Mouse (Mus musculus) liver, adult 2 months (tissue): ENCODE data around the gene Krcc1. TPM values are rescaled to one million over a fixed set of nuclear protein-coding genes. Genes with fewer than 3 reads are reported as not detected.

Source experiments
- DNase-seq: peaks from one replicate; pipeline ENCODE4 v3.0.0-alpha.2; 2011; ENCODE audit warnings: low read depth, low spot score; ENCODE audit errors: extremely low read depth
- H3K27ac ChIP-seq: fragments of 200-500 bp; replicated peaks from 2 replicates; pipeline ENCODE4 v1.5.1; 2012; ENCODE audit warnings: low read depth, mild to moderate bottlenecking, control low read depth, inconsistent platforms, low read length; ENCODE audit not compliant: insufficient read depth
- H3K27me3 ChIP-seq: fragments of 200-500 bp; 2 replicates; pipeline ENCODE4 v1.6.1; 2012; ENCODE audit warnings: mild to moderate bottlenecking, moderate library complexity, low read length, inconsistent platforms; ENCODE audit not compliant: control insufficient read depth, insufficient read depth
- H3K36me3 ChIP-seq: fragments of 200-500 bp; 2 replicates; pipeline ENCODE4 v1.6.1; 2012; ENCODE audit warnings: low read length, inconsistent platforms; ENCODE audit not compliant: control insufficient read depth, insufficient read depth
- H3K4me1 ChIP-seq: fragments of 200-500 bp; 2 replicates; pipeline ENCODE4 v1.6.1; 2011; ENCODE audit warnings: low read length; ENCODE audit not compliant: control insufficient read depth, insufficient read depth
- H3K4me3 ChIP-seq: fragments of 200-500 bp; 2 replicates; pipeline ENCODE4 v1.5.1; 2011; ENCODE audit warnings: low read depth, mild to moderate bottlenecking, control low read depth, low read length, moderate library complexity; ENCODE audit not compliant: insufficient read depth
- H3K79me2 ChIP-seq: fragments of 200-500 bp; 2 replicates; pipeline ENCODE4 v1.6.1; 2012; ENCODE audit warnings: inconsistent platforms, mild to moderate bottlenecking, low read length, moderate library complexity; ENCODE audit not compliant: control insufficient read depth, insufficient read depth
- H3K9ac ChIP-seq: fragments of 200-500 bp; 2 replicates; pipeline ENCODE4 v1.6.1; 2012; ENCODE audit warnings: low read depth, mild to moderate bottlenecking, control low read depth, inconsistent platforms, low read length
- CTCF ChIP-seq: fragments of 200-500 bp; IDR thresholded peaks from 2 replicates; pipeline ENCODE4 v1.5.1; 2011; ENCODE audit warnings: low read depth, low read length, control low read depth
- POLR2A ChIP-seq: fragments of 200-500 bp; IDR thresholded peaks from 2 replicates; pipeline ENCODE4 v1.6.1; 2011; ENCODE audit warnings: low read length, control low read depth; ENCODE audit not compliant: insufficient read depth; ENCODE audit errors: extremely low read depth
- WGBS: fragments of 180-500 bp; shearing (Covaris S2); methylation state at CpG from one replicate; pipeline ENCODE4 v1.1.7; 2018; 5-methylcytosine and 5-hydroxymethylcytosine counted together
- polyA plus RNA-seq: library from polyadenylated mRNA; depleted of rRNA; stranded (reverse); fragments of >200 nt; gene quantifications from 2 replicates; pipeline ENCODE4 v1.2.3, GENCODE M21; 2012; rRNA removed
- total RNA-seq: library from RNA; depleted of rRNA; stranded (reverse); fragments of >200 nt; gene quantifications from 2 replicates; pipeline ENCODE4 v1.2.3, GENCODE M21; 2014; rRNA removed

Krcc1 gene
- total RNA-seq (52.7 and 56.6 TPM in 2 replicates), polyA plus RNA-seq (9.0 and 9.5 TPM in 2 replicates)

DNA sequence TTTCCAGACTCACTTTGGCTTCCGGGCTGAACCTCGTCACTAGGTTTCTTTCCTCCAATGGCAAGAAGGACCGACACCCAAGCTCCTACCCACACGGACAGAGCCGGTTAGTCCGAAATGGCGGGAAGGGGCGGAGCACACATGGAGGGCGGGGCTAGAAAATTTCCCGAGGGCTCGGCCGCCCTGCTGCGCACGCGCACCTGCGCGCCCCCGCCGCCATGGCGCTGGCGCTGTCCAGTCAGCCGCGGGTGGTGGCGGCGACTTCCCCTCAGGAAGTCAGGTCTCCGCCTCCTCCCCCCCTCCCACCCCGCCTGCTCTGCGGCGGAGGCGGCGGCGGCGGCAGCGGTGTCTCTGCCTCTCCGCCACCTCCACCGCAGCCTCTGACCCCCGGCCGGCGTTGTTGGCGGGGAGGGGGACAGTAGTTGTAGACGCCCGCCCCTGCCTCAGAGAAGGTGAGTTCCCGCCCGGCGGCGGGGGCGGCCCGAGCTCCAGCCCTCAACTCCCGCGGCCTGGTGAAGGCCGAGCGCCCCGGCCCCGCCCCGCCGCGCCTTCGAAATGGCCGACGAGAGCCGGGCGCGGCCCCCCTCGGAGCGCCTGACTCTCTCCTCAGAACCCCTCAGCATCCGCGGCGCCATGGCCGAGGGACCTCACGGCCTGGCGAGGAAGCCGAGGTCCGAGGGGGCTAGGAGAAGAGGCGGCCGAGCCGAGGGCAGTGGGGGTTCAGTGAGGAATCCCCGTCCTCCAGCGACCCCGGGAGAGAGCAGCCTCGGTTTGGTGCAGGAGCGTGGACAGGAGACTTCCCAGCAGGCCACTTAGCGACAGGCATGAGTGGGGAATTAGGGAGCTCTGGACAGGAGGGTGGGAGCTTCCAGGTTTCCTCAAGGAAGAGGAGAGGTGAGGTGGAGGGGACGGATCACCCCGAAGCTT lies at the start of gene Krcc1:
TSS of gene Krcc1 (plus strand) at position 289 of the 927 bp plus-strand sequence.
- peak; percentile 91 for DNase-seq
- Histone ChIP-seq H3K27ac (peak within 1 kb of the TSS; percentile 94), H3K79me2 (peaks cover 8% of the 10 kb centered on the region; the same call in 1 of the 2 replicates), H3K27me3 (no peaks in the 10 kb centered on the region), H3K4me1 (peaks cover 13% of the 10 kb centered on the region), H3K36me3 (no peaks in the 10 kb centered on the region), H3K9ac (peak within 1 kb of the TSS; percentile 97), H3K4me3 (peak within 1 kb of the TSS; percentile 93)
- no peak for TF ChIP-seq CTCF
- TF ChIP-seq POLR2A, result 0 out of 2 replicates have a peak, but pooled peaks have one; percentile 15
- WGBS, result 2% methylated on average over 73 of the region's 84 CpGs

DNA sequence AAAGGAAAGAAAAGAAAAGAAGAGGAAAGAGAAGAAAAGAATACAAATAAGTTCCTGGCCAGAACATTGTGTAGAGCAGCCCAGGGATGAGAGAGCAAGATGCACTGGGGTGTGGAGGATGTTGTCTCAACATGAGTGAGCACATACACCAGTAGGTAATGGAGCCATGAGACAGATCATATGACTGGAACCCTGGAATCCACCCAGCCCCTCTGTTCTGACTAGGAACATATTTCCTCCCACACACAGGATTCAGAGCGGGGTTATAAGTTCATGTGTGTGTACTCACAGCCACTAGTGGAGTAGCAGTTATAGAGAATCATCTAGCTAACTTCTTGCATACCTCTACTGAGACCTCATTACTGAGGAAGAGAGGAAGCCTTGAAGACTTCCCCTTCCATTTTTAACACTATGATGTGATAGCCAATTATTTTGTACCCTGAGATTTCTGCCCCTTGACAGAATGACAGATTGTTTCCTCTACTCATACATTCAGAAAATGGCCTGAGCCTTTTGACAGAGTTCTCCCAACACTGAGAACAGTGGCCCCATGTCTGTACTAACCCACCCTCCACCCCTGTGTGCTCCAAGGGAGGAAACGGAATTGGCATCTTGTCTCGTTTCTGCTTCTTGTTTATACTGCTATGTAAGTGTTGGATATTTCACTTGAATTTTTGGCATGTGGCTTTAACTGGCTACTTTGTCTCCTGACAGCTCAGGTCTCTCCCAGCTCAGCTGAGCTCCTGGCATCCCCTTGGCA lies 47.1 kb upstream of the Krcc1 start:
- no peak overlapping the region for H3K9ac ChIP-seq
- no peak overlapping the region for H3K4me3 ChIP-seq
- no peak for DNase-seq
- TF ChIP-seq POLR2A (no peak), CTCF (no peak)
- no peaks in the 10 kb centered on the region for H3K79me2 ChIP-seq
- no peak overlapping the region for H3K27ac ChIP-seq
- no peaks in the 10 kb centered on the region for H3K4me1 ChIP-seq
- WGBS, result 62% methylated on average over 3 of the region's 3 CpGs
- H3K36me3 ChIP-seq, result no peaks in the 10 kb centered on the region
- no peaks in the 10 kb centered on the region; the same call in 1 of the 2 replicates for H3K27me3 ChIP-seq

DNA sequence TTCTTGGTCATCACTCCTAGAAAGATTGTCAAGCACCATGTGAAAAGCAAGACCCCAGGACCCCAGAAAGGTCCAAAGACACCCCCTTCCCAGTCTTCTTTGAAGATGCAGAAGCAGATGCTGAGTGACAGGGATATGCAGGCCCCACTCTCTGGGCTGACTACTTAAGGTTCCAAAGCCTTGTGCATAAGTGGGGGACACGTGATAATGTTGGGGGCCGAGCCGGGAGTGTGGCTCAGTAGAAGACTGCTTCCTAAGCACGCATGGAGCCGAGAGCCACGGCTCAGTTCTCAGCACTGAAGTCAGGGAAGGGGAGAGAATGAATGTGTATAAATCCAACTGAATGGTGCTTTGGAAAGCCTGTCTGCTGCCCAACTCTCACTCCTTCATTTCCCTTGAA lies 44.9 kb upstream of the Krcc1 start:
- no peak for DNase-seq

DNA sequence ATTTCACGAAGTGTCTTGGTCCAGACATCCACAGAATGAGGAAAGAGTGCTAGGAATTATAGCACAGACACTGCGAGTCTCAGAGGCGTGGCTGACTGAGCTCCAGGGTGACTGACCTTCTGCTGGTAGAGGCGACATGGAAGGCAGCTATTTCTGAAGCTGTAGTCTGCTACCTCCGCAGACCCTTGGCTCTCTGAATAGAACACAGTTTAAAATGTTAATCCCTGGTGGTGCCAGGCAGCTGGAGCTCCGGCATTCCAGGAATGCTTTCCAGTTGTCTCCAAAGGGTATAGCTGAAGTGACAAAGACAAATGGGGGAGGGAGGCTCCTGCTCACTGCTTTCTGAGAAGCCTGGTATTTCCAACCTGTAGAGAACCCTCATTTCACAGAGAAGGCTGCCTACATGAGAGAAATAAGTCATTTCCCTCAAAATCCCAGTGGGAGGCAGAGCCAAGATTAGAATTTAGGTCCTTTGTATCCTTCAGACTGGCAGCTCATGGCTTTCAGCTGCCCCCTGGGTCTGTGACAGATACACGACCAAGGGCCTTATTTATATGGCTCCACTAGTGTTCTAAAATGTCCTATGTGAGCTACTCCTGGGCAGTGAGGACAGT lies 44.2 kb upstream of the Krcc1 start:
- no peaks in the 10 kb centered on the region for H3K4me1 ChIP-seq
- H3K9ac ChIP-seq, result no peak overlapping the region
- H3K27me3 ChIP-seq, result no peaks in the 10 kb centered on the region
- TF ChIP-seq POLR2A (no peak), CTCF (no peak)
- no peak for DNase-seq
- no peaks in the 10 kb centered on the region for H3K36me3 ChIP-seq
- WGBS, result 65% methylated on average over 7 of the region's 7 CpGs
- no peak overlapping the region for H3K4me3 ChIP-seq
- H3K79me2 ChIP-seq, result no peaks in the 10 kb centered on the region
- no peak overlapping the region for H3K27ac ChIP-seq

More for the DNA sequence above, 44.9 kb upstream of the Krcc1 start:
- no peaks in the 10 kb centered on the region for H3K4me1 ChIP-seq
- H3K27me3 ChIP-seq, result no peaks in the 10 kb centered on the region
- WGBS, result 85% methylated on average over 6 of the region's 6 CpGs
- no peak overlapping the region for H3K27ac ChIP-seq
- H3K79me2 ChIP-seq, result no peaks in the 10 kb centered on the region
- TF ChIP-seq CTCF (no peak), POLR2A (no peak)
- no peak overlapping the region for H3K4me3 ChIP-seq
- H3K36me3 ChIP-seq, result no peaks in the 10 kb centered on the region
- no peak overlapping the region for H3K9ac ChIP-seq

DNA sequence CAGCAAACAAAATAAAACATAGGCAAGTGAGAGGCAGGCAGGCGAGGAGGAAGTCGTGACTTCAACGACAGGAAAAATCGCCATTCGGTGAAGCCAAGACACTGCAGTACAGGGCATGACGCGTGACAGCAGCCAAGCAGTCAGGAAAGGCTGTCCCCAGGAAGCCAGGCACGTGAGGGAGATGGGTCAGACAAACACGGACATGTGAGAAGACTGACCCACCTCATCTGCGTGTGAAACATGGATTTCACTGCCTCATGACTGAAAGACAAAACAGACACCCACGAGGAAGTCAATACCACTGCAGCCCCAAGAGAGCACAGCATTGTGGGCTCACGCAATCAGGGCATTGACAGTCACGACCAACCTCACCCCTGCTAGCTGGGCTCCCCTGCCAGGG lies 36.4 kb upstream of the Krcc1 start:
- Histone ChIP-seq H3K27me3 (no peaks in the 10 kb centered on the region), H3K27ac (peak overlapping the region; percentile 94), H3K79me2 (no peaks in the 10 kb centered on the region), H3K4me1 (peaks cover 6% of the 10 kb centered on the region), H3K9ac (peak overlapping the region; percentile 43), H3K36me3 (no peaks in the 10 kb centered on the region), H3K4me3 (no peak overlapping the region)
- peak; percentile 92 for DNase-seq
- WGBS, result 19% methylated on average over 13 of the region's 13 CpGs
- TF ChIP-seq CTCF (0 out of 2 replicates have a peak, but pooled peaks have one; percentile 25), POLR2A (no peak)
